Mouse (Mus musculus) spleen, postnatal 10 days (tissue): Measurements from ENCODE around the gene Osbpl6.

ENCODE experiments used
- DNase-seq, 2 experiments: peaks; one replicate each; pipeline ENCODE4 v3.0.0; 2021 to 2022; ENCODE audit warnings: low spot score in 2 of 2

Gene Osbpl6

DNA sequence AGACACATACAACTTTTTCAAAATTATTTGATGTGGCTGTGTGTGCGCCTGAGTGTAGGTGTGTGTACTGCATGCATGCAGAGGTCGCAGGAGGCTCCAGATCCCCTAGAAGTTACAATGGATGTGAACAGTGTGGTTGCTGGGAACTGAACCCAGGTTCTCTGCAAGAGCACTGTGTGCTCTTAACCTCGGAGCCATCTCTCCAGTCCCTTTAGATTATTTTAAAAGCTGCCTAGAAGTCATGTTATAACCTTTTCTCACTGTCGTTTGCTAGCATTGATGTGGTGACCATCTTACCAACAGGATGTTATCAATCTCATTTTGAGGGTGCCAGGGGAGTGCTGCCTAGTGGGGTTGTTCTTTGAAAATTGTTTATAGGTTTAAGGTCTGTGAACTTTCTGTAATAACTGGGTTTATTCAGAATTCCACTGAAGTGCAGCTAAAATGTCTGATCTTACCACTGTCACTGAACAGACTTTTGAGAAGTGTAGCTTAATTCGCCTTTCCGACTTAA is 15.2 kb downstream of the Osbpl6 start:
- no peak for DNase-seq

GRCm38 (mm10) chr2:76426816-76427215 is 20.5 kb downstream of the Osbpl6 start:
- DNase-seq, result no peak

GRCm38 (mm10) chr2:76429318-76429717 is 23.0 kb downstream of the Osbpl6 start:
- no peak for DNase-seq

GRCm38 (mm10) chr2:76429855-76430254 is 23.5 kb downstream of the Osbpl6 start:
- no peak for DNase-seq

DNA sequence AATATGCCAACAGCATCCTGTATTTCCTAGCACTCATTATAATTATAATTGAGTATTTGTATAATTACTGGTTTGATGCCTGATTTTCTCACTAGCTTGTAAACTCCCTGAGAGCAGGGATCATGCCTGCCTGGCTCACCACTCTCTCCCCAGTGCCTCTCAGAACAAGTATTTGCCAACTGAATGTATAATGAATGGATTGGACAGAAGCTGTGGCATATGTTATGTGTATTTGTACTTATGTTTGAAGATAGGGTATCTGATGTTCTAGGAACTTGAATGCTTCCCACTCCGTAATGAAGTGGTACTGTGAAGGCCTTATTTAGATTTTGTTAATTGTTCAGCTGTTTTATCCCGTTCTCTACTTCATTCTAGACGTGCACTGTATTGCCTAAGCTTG is 24.2 kb downstream of the Osbpl6 start:
- DNase-seq, result no peak

GRCm38 (mm10) chr2:76434224-76434623 is 27.9 kb downstream of the Osbpl6 start:
- DNase-seq, result no peak

DNA sequence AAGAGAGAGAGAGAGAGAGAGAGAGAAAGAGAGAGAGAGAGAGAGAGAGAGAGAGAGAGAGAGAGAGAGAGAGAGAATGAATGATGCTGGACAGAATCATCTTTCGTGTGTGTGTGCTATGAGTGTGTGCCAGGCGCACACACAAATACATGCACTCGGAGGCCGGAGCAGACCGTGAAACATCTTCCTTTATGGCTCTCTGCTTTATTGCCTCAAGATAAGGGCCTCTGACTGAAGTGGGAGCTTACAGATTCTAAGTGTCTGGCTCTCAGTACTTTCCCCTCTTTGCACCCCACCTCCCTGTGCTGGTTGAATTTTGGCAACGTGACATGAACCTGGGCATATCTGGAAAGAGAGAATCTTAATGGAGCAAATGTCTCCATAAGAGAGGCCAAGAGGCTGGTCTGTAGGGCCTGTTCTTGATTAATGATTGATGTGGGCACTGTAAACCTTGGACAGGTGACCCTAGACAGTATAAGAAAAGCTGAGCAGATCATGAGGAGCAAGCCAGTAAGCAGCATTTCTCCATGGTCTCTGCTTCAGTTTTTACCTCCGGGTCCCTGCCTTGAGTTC is 29.4 kb downstream of the Osbpl6 start:
- DNase-seq, result no peak

- DNase-seq, result no peak
Observed at GRCm38 (mm10) chr2:76437372-76437771, 31.1 kb downstream of the Osbpl6 start.

DNA sequence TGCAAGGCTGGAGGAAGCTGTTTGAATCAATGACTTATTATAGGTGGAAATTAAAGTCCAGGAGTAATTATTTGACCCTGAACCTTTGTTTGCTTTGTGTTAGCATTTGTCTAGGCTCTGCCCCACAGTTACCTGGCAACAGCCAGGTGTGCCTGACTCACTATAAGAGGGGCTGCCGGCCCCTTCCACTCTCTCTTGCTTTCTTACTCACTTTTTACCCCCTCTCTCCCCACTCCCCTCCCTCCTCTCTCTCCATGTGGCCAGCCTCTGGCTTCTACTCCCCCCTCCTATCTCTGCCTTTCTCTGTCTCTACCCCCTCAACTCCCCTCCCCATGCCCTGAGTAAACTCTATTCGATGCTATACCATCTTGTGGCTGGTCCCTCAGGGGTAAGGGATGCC is 33.2 kb downstream of the Osbpl6 start:
- DNase-seq, result no peak

DNA sequence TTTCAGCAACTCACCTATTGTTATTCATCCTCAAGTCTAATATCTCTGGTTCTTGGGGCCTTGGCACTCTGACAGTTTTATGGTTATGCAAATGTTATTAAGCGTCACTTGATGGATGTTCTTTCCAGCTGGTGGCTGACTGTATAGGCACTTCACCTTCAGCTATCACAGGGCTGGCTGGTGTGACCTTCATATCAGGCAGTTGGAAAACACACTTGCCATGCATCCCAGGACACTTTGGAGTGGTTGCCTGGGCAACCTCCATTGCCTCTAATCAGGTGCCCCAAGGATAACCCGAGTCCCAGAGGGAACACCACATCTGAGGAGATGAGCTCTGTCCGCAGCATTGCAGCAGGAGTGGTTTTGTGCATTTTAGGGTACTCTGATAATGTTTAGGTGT is 35.8 kb downstream of the Osbpl6 start:
- no peak for DNase-seq

DNA sequence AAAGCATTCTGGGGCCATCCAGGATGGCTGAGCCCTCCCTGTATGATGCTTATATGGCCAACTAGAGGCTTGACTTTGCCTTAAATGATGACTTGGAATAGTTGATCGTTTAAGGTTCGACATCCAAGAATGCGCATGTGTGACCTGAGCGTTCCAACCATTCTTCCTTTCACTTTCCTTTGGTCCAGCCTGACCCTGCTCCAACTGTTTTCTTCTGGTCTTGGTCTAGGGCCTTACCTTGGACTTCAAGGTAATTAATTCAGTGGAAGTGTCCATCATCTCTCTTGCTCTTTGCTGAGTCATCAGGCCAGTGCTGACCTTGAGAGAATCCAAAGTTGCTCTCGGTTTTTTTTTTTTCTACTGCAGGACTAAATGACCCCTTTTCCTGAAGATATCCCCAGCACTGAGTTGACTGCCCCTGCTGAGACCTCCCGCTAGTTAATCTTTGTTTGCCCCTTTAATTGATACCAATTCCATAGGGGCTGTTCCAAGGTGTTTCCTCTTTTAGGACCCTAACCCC is 43.6 kb downstream of the Osbpl6 start:
- no peak for DNase-seq

DNA sequence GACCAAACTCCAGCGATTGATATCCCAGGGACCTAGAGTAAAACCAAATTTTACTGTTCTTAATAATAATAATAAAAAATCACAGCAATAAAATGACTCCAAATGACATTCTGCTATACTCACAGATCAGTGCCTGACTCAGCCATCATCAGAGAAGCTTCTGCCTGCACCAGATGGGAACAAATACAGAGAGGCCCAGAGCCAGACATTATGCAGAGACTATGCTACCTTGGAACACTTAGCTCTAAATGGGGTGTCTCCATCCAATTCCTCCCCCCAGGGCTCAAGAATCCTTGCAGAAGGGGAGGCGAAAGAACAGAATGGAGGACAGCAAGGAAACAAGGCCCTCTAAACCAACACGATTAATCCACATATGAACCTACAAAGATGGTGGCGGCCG is 60.4 kb downstream of the Osbpl6 start:
- DNase-seq, result no peak

- no peak for DNase-seq
Observed at GRCm38 (mm10) chr2:76468204-76468603, 61.9 kb downstream of the Osbpl6 start.

DNA sequence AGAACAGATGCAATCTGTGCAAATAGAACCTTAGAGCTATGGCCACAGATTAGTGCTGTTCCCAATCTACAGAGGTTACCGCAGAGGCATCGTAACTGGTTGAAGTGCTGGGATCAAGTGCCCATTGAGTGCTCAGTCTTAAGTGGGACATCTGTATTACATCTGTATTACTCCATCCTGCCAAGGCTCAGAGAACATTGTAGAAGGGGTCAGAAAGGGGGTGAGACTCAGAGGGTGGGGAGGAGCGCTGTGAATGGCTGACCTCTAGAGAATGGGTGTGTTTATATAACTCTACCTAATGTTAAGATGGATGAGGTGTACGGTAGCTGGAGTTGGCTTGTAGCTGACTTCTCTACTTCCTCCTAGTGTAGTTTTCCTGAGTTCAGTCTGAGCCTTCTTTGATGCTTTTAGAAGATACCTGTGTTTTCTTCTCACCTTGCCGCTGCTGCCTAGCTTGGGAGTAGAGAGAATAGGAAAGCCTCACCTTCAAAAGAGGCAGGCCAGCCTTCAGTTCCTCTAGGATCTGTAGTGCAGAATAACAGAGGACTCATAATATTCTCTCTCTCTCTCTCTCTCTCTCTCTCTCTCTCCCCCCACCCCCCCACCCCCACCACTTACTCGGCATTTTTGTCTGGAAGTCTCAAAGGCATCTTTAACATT is 62.9 kb downstream of the Osbpl6 start:
- DNase-seq, result no peak

- DNase-seq, result no peak
Observed at GRCm38 (mm10) chr2:76469751-76470099, 63.4 kb downstream of the Osbpl6 start.

GRCm38 (mm10) chr2:76470391-76470790 is 64.1 kb downstream of the Osbpl6 start:
- no peak for DNase-seq

DNA sequence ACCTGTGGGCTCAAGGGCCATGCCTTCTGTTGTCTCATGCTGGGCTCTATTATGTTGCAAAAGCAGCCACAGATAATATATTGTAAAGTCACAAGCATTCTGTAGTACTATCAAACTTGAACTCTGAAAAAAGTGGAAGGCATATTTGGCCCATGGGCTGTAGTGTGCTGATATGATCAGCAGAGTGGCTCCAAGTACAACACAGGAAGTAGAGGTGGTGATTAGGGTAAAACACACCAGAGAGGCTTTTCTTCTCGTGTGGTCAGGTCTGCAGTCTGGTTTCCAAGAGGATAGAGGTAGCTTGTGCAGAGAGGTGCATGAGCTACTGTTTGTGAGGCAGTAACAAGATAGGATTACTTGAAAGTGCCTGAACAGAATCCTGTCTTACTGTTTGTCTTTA is 69.5 kb downstream of the Osbpl6 start:
- no peak for DNase-seq

- DNase-seq, result no peak
Observed at GRCm38 (mm10) chr2:76488764-76489163, 82.5 kb downstream of the Osbpl6 start.

DNA sequence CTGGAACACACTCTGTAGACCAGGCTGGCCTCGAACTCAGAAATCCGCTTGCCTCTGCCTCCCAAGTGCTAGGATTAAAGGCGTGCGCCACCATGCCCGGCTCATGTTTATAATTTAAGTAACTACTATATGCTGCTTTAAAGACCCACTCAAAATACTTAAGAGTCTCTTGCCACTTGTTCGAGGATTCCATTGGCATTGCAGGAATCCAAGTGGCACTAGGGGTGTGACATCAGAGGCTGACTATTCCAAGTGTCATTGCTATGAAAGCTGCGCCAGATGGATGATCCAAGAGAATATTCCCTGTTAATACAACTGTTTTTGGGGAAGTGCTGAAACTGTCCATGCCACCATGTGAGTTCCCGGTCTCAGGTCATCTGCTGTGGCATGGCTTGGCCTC is 83.9 kb downstream of the Osbpl6 start:
- DNase-seq, result no peak

DNA sequence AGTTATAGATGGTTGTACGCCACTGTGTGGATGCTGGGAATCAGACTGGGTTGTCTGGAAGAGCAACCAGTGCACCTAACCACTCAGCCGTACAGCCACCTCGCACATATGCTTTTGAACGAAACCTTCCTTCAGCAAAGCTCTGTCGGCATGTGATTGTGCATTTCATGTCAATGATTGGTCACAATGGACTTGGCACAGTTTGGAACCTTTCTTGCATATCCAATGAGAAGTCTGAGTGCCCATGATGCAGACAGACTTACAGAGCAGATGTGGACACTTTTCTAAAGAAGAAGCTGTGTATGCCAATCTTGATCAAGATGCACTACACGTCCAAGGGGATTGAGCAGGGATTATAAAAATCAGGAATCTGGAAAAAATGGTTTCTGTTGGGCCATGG is 85.1 kb downstream of the Osbpl6 start:
- no peak for DNase-seq

DNA sequence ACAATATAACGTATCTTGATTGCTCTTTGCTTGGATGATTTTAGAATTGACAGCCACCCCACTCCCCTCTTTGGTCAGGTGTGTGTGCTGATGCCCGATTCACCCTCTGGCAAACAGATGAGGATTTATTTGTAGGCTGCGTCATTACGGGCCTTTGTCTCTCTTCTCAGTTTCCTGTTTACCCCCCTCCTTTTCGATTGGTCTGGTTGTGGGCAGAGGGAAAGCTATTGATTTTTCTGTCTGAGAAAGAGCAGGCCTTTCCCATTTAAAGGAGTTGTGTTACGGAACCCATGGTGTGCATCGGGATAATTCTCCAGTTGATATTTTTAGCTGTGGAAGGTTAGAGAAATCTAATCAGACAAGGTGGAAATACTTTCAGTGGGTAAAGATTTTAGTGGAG is 85.9 kb downstream of the Osbpl6 start:
- no peak for DNase-seq

DNA sequence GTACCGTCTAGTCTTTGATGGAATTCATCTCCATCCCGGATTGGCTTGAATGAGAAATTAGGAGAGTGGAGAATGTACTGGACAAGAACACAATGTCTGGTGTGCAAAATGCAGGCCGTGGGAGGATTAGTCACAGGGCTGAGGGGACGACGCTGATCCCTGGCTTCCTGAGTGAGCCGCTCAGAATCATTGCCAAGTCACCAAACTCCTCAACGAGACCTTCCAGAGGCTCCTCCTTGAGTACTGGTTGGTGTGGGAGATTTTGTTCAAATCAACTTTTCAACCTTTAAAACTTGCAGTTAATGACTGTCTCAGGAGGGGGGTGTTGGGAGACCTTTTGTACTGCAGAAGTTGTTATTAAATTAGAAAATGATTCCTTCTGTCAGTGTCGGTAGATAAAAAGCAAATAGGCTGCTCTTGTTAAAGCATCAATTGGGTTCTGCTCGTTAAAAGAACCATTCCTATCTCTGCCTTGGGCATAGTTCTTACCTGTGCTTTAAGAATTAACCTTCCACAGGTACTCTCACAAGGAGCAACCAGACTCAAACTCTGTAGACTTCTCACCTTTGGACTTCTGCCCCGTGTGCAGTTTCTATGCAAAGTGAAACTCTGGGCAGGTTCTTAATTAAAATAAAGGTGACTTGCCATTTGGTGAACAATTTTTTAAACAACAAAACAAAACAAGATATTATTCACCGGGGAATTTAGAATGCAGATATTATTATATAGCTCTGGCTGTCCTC is 89.9 kb downstream of the Osbpl6 start:
- DNase-seq, result no peak

- no peak for DNase-seq
Observed at GRCm38 (mm10) chr2:76496749-76497140, 90.4 kb downstream of the Osbpl6 start.
